In genomic region chr11:11962629-11962954, GRCm38 (mm10) we compare ENCODE assay signal across 8 mouse cellular contexts.
DNase-seq lines count a peak whose midpoint lies in the region; ATAC-seq and TF ChIP-seq lines count a peak whose summit lies in the region.

No protein-coding gene starts in this region.

- H3K4me3 ChIP-seq in MEL (ENCODE audit: control insufficient read depth in 1 of 2, insufficient read depth in 1 of 2, low read depth in 2 of 2, low read length in 2 of 2), result no peak overlapping the region
- no peak overlapping the region for H3K4me3 ChIP-seq in limb, embryonic 15.5 days

- TF ChIP-seq RAD21 in MEL (IDR thresholded peaks at IDR 0.05; ENCODE audit: low read depth, low read length), result no peak

- TF ChIP-seq CTCF in MEL (IDR thresholded peaks at IDR 0.05 in 2 of 3, conservative IDR thresholded peaks at IDR 0.05 in 1 of 3; ENCODE audit: control insufficient read depth in 1 of 3, insufficient read depth in 1 of 3, low read depth in 2 of 3, low read length in 3 of 3, poor library complexity in 1 of 3, severe bottlenecking in 1 of 3), result no peak

- no peaks in the 10 kb centered on the region for H3K9me3 ChIP-seq in MEL (replicated peaks; ENCODE audit: insufficient read depth, low read length)
- H3K9me3 ChIP-seq in limb, embryonic 15.5 days, result no peaks in the 10 kb centered on the region

- H3K27ac ChIP-seq in MEL (ENCODE audit: control insufficient read depth, low read depth, low read length), result no peak overlapping the region
- peak overlapping the region; percentile 33; the same call in 1 of the 2 replicates for H3K27ac ChIP-seq in limb, embryonic 15.5 days

- peaks cover 0 to 7% of the 10 kb centered on the region in 2 experiments; a peak in 1 of 4 replicates for H3K36me3 ChIP-seq in MEL (ENCODE audit: control insufficient read depth in 1 of 2, insufficient read depth in 2 of 2, low read length in 2 of 2)
- H3K36me3 ChIP-seq in limb, embryonic 15.5 days, result peaks cover 15% of the 10 kb centered on the region; the same call in 1 of the 2 replicates

- peak; percentile 6 for DNase-seq in kidney, adult 9 months
- DNase-seq in kidney, postnatal 25 days, result no peak
- peak; percentile 16 for DNase-seq in MEL (ENCODE audit: low read depth, low spot score)
- peak; percentile 32 for DNase-seq in c-Kit-positive CD71-positive TER-119-negative erythroid progenitor cells, embryonic 14.5 days (ENCODE audit: low read depth)
- DNase-seq in left cerebral cortex, adult 18-20 months (ENCODE audit: low spot score in 2 of 2), result no peak
- no peak for DNase-seq in spleen, adult 18-20 months
- DNase-seq in cerebellum, adult 11-12 months, result no peak

- H3K4me2 ChIP-seq in limb, embryonic 15.5 days, result no peak overlapping the region

- no peak overlapping the region for H3K9ac ChIP-seq in MEL (ENCODE audit: control insufficient read depth, low read depth, low read length, poor library complexity, severe bottlenecking)
- no peak overlapping the region for H3K9ac ChIP-seq in limb, embryonic 15.5 days

- WGBS in limb, embryonic 15.5 days, result 17% methylated on average over 5 of the region's 5 CpGs

- peaks cover 0 to 4% of the 10 kb centered on the region in 2 experiments; a peak in 1 of 4 replicates for H3K27me3 ChIP-seq in MEL (ENCODE audit: control insufficient read depth in 1 of 2, insufficient read depth in 2 of 2, low read length in 2 of 2)
- no peaks in the 10 kb centered on the region for H3K27me3 ChIP-seq in limb, embryonic 15.5 days

- no peak for TF ChIP-seq POLR2A in MEL (IDR thresholded peaks at IDR 0.05; ENCODE audit: control insufficient read depth in 1 of 2, insufficient read depth in 1 of 2, low read depth in 1 of 2, low read length in 2 of 2, poor library complexity in 1 of 2)

- TF ChIP-seq EP300 in MEL (IDR thresholded peaks at IDR 0.05; ENCODE audit: low read depth in 1 of 2, low read length in 2 of 2), result no peak

- peaks cover 0 to 6% of the 10 kb centered on the region in 2 experiments; a peak in 1 of 4 replicates for H3K4me1 ChIP-seq in MEL (ENCODE audit: control insufficient read depth in 1 of 2, insufficient read depth in 2 of 2, low read length in 2 of 2)
- H3K4me1 ChIP-seq in limb, embryonic 15.5 days, result peaks cover 60% of the 10 kb centered on the region

- no peak for ATAC-seq in limb, embryonic 15.5 days (ENCODE audit: insufficient number of reproducible peaks, low FRiP score, low TSS enrichment, low read depth)

- H3K79me2 ChIP-seq in MEL (ENCODE audit: control insufficient read depth, insufficient read depth, low read length, poor library complexity), result no peaks in the 10 kb centered on the region

TF ChIP-seq in MEL, 35 proteins besides CTCF, POLR2A, EP300 and RAD21:
- TF ChIP-seq MAX (IDR thresholded peaks at IDR 0.05; ENCODE audit: low read length) (no peak), MYC (IDR thresholded peaks at IDR 0.05; ENCODE audit: low read depth, low read length) (peak; percentile 43; the same call in 1 of the 2 replicates), TAL1 (IDR thresholded peaks at IDR 0.05; ENCODE audit: low read length) (no peak)

Comparison
In these comparisons a context has a peak if more than half of its experiments do, and no peak if none do; other contexts are left out.
1. DNase-seq: peak in kidney, adult 9 months (single experiment), MEL (single experiment) and c-Kit-positive CD71-positive TER-119-negative erythroid progenitor cells, embryonic 14.5 days (single experiment); none in kidney, postnatal 25 days (0 of 2), left cerebral cortex, adult 18-20 months (0 of 2), spleen, adult 18-20 months (0 of 2) and cerebellum, adult 11-12 months (single experiment).